Mouse (Mus musculus) liver, postnatal 0 days (tissue): ENCODE measurements around the gene Mettl15.

ENCODE experiments used
- CTCF ChIP-seq: sonication (generic); IDR thresholded peaks from 2 replicates; pipeline ENCODE4 v1.5.1; 2016; ENCODE audit warnings: antibody characterized with exemption, low read depth
- EP300 ChIP-seq: IDR thresholded peaks from 2 replicates; pipeline ENCODE4 v1.6.1; 2016; ENCODE audit warnings: antibody characterized with exemption, low read depth, mild to moderate bottlenecking

- TF ChIP-seq CTCF (no peak), EP300 (no peak)
These were observed 72.5 kb downstream of the Mettl15 start for GRCm38 (mm10) chr2:109208032-109208431.
